16 mouse cellular contexts compared by ENCODE assay signal in genomic region chr2:103631293-103631717, GRCm38 (mm10).
DNase-seq lines count a peak whose midpoint lies in the region; ATAC-seq lines count a peak whose summit lies in the region.
"Had no signal": no experiment of that assay in that cellular context is flagged by ENCODE, and none has a peak within 500 bp of the region (broad histone marks: within the 10 kb centered on the region; RNA-seq: fewer than 3 reads in every experiment).

No protein-coding gene starts in this region.

- H3K9me3 ChIP-seq in lung, embryonic 16.5 days (ENCODE audit: control insufficient read depth, low read length), result no peaks in the 10 kb centered on the region
- H3K9me3 ChIP-seq in embryonic facial prominence, embryonic 12.5 days, result no peaks in the 10 kb centered on the region
- H3K9me3 ChIP-seq in limb, embryonic 10.5 days (replicated peaks), result no peaks in the 10 kb centered on the region
- no peaks in the 10 kb centered on the region for H3K9me3 ChIP-seq in intestine, embryonic 16.5 days (ENCODE audit: control insufficient read depth, low read length)
- H3K9me3 ChIP-seq: liver, embryonic 15.5 days; stomach, embryonic 15.5 days had no signal

- H3K9ac ChIP-seq in lung, embryonic 16.5 days (ENCODE audit: low read length), result no peak overlapping the region
- no peak overlapping the region for H3K9ac ChIP-seq in embryonic facial prominence, embryonic 12.5 days
- H3K9ac ChIP-seq in intestine, embryonic 16.5 days (ENCODE audit: low read depth, low read length), result no peak overlapping the region
- H3K9ac ChIP-seq: liver, embryonic 15.5 days; stomach, embryonic 15.5 days had no signal

- H3K27ac ChIP-seq in lung, embryonic 16.5 days (ENCODE audit: low read length), result no peak overlapping the region
- H3K27ac ChIP-seq in embryonic facial prominence, embryonic 12.5 days, result no peak overlapping the region; the same call in 1 of the 2 replicates
- H3K27ac ChIP-seq in limb, embryonic 10.5 days, result no peak overlapping the region
- no peak overlapping the region for H3K27ac ChIP-seq in intestine, embryonic 16.5 days (ENCODE audit: low read length)
- H3K27ac ChIP-seq: layer of hippocampus, adult 2 months; liver, embryonic 15.5 days; stomach, embryonic 15.5 days had no signal

- no peak overlapping the region for H3K4me2 ChIP-seq in lung, embryonic 16.5 days (ENCODE audit: low read depth, low read length)
- H3K4me2 ChIP-seq in embryonic facial prominence, embryonic 12.5 days (replicated peaks), result no peak overlapping the region
- no peak overlapping the region for H3K4me2 ChIP-seq in intestine, embryonic 16.5 days (ENCODE audit: low read depth, low read length)
- H3K4me2 ChIP-seq: liver, embryonic 15.5 days; stomach, embryonic 15.5 days had no signal

- no peak for DNase-seq in lung, postnatal 10 days
- DNase-seq in NIH3T3 (ENCODE audit: low read depth) (peak; percentile 72), liver (no peak)
- peak; percentile 56 for DNase-seq in limb, embryonic 10.5 days (ENCODE audit: low spot score)
- DNase-seq in spleen, postnatal 10 days (ENCODE audit: low spot score in 2 of 2), result no peak
- DNase-seq: cerebellum, postnatal 10 days; kidney, adult 11 months; right cerebral cortex, postnatal 4 days had no signal

- no peak overlapping the region for H3K4me3 ChIP-seq in lung, embryonic 16.5 days (ENCODE audit: low read length)
- H3K4me3 ChIP-seq in embryonic facial prominence, embryonic 12.5 days, result no peak overlapping the region
- no peak overlapping the region for H3K4me3 ChIP-seq in limb, embryonic 10.5 days
- H3K4me3 ChIP-seq in intestine, embryonic 16.5 days (ENCODE audit: low read length), result no peak overlapping the region
- H3K4me3 ChIP-seq: layer of hippocampus, adult 2 months; liver, embryonic 15.5 days; stomach, embryonic 15.5 days had no signal

- peaks cover 12% of the 10 kb centered on the region; the same call in 1 of the 2 replicates for H3K4me1 ChIP-seq in lung, embryonic 16.5 days (replicated peaks; ENCODE audit: control insufficient read depth, insufficient read depth, low read length)
- H3K4me1 ChIP-seq in embryonic facial prominence, embryonic 12.5 days, result peaks cover 46% of the 10 kb centered on the region
- peaks cover 50% of the 10 kb centered on the region for H3K4me1 ChIP-seq in limb, embryonic 10.5 days
- peaks cover 15% of the 10 kb centered on the region; the same call in 1 of the 2 replicates for H3K4me1 ChIP-seq in intestine, embryonic 16.5 days (ENCODE audit: control insufficient read depth, insufficient read depth, low read length)

- ATAC-seq in lung, embryonic 16.5 days (ENCODE audit: low read depth), result peak; percentile 56; the same call in 1 of the 2 replicates
- peak; percentile 63 for ATAC-seq in embryonic facial prominence, embryonic 12.5 days (ENCODE audit: insufficient number of reproducible peaks, insufficient read depth, low FRiP score, low TSS enrichment)
- ATAC-seq in intestine, embryonic 16.5 days, result no peak
- ATAC-seq: Patski had no signal

- H3K27me3 ChIP-seq in lung, embryonic 16.5 days (ENCODE audit: control insufficient read depth, insufficient read depth, low read depth, low read length), result no peaks in the 10 kb centered on the region
- H3K27me3 ChIP-seq in embryonic facial prominence, embryonic 12.5 days, result peaks cover 2% of the 10 kb centered on the region; the same call in 1 of the 2 replicates
- no peaks in the 10 kb centered on the region for H3K27me3 ChIP-seq in limb, embryonic 10.5 days (ENCODE audit: low read depth, poor library complexity, severe bottlenecking)
- no peaks in the 10 kb centered on the region for H3K27me3 ChIP-seq in intestine, embryonic 16.5 days (replicated peaks; ENCODE audit: control insufficient read depth, insufficient read depth, low read length)
- H3K27me3 ChIP-seq: CH12.LX; Patski; stomach, embryonic 15.5 days had no signal

- WGBS in lung, embryonic 16.5 days, result 37% methylated on average over 7 of the region's 7 CpGs
- WGBS in embryonic facial prominence, embryonic 12.5 days, result 15% methylated on average over 7 of the region's 7 CpGs
- whole genome bisulfite sequencing in limb, embryonic 10.5 days, result 40% methylated on average over 7 of the region's 7 CpGs
- WGBS in intestine, embryonic 16.5 days, result 63% methylated on average over 7 of the region's 7 CpGs

- H3K36me3 ChIP-seq in lung, embryonic 16.5 days (ENCODE audit: control insufficient read depth, insufficient read depth, low read length), result no peaks in the 10 kb centered on the region
- H3K36me3 ChIP-seq in embryonic facial prominence, embryonic 12.5 days, result no peaks in the 10 kb centered on the region
- H3K36me3 ChIP-seq in limb, embryonic 10.5 days, result no peaks in the 10 kb centered on the region
- no peaks in the 10 kb centered on the region for H3K36me3 ChIP-seq in intestine, embryonic 16.5 days (ENCODE audit: control insufficient read depth, insufficient read depth, low read length)
- H3K36me3 ChIP-seq: liver, embryonic 15.5 days; stomach, embryonic 15.5 days had no signal

Comparison
In these comparisons a context has a peak if more than half of its experiments do, and no peak if none do; other contexts are left out.
1. DNase-seq: peak in NIH3T3 (single experiment) and limb, embryonic 10.5 days (single experiment); none in lung, postnatal 10 days (single experiment), liver (single experiment) and spleen, postnatal 10 days (0 of 2).